Mouse (Mus musculus) gastrocnemius, postnatal 14 days (tissue): ENCODE data around the gene Retsat. TPM values are rescaled to one million over a fixed set of nuclear protein-coding genes. Genes with fewer than 3 reads are reported as not detected.
A peak's percentile ranks its signal among the peaks of the same experiment; 100 is the strongest.

Source experiments
- DNase-seq: peaks from one replicate; pipeline ENCODE4 v3.0.0; 2021; ENCODE audit warnings: mixed read lengths
- intact Hi-C: fragments of 180-260 bp; cut with DNase I; formaldehyde crosslinking; loops from one replicate; pipeline ENCODE4 v1.15.1; 2025; ENCODE audit warnings: low total_unique reads
- total RNA-seq, 2 experiments: library from RNA; stranded (reverse); gene quantifications; 2 replicates each; pipeline ENCODE4 v1.2.3; 2021

Retsat gene
- total RNA-seq, 2 experiments from 2014 or later = 40.8 to 46.7 TPM

DNA sequence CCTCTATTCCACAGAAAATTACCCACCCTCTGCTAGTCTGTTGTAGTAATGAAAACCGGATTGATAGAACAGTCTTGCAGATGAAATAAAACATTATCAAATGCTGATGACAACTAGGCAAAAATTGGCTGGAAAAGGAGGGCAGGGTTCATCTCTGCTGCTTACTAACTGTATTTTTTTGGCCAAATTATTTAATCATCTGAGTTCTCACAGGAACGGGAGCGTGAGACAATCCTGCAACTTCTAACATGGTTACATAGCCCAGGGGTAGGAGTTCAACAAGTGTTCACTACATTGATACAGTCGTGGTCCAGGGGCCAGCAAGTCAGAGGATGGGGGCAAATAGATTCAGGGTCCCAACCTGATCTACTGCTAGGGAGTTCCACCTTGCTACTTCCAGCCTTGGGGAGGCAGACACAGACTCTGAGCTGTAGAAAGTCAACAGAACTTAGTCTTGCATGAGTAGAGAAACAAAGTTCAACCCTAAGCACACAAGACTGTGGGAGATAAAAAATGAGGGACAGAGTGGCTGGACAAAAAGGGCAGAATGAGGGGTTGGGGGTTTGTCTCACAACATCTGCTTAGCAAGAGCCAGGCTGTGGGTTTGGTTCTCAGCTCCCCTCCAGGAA is 14.9 kb upstream of the Retsat start:
- intact Hi-C loops = no loop called here
- DNase-seq = no peak

- intact Hi-C loops = no loop called here
- DNase-seq = no peak
These were observed 14.1 kb upstream of the Retsat start for GRCm38 (mm10) chr6:72584154-72584553.

GRCm38 (mm10) chr6:72586701-72587100 is 11.6 kb upstream of the Retsat start:
- intact Hi-C loops = no loop called here
- DNase-seq = no peak

DNA sequence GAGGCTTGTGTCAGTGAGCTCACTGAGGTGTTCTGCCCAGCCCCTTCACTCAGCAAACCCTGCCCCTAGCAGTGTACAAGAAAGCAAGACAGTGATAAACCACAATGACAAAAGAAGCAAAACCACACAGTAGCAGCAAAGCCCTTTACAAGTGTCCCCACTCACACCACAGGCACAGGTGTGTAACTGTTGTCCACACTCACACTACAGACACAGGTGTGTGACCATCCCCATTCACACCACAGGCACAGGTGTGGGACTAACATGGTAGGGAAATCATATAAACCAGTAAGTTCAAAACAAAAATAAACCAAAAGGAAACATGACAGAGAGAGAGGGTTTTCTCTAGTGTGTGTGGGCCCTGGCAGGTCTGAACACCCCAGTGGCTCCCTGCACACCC is 10.0 kb upstream of the Retsat start:
- intact Hi-C loops = no loop called here
- DNase-seq = no peak

- intact Hi-C loops = no loop called here
- DNase-seq = no peak
These were observed 8.2 kb upstream of the Retsat start for GRCm38 (mm10) chr6:72590111-72590510.

DNA sequence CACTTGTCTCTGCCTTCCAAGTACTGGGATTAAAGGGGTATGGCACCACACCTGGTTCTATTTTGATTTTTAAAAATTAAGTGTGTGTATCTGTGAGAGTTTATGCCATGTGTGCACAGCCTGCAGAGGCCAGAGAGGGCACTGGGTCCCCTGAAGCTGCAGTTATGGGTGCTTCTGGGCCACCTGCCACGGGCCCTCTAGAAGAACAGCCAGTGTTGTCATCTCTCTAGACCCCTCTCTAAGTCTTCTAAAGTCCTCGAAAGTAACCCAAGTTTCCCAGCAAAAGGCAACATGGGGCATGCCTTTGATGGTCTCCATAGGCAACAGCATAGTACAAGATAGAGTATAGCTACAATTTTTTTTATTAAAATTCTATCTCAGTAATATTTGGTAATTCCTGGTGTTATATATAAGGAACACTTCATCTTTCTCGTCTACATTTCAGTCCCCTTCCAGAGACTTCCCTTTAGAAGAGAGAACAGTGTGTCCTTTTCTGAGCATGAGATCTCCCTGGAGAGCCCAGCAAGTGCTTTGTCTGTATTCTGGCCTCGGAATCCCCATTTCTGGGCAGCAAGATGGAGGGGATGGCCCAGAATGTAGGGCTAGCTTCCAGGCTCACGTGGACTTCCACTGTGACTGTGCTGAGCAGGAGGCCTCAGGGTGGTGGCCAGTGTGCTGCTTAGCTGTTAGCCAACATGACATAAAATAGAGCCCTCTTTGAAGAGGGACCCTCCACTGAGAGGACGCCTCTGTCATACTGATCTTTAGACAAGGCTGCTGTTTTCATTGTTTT is 5.1 kb upstream of the Retsat start:
- peak; percentile 52 for DNase-seq
- intact Hi-C loops = no loop called here

- intact Hi-C loops = no loop called here
- no peak for DNase-seq
These were observed 4.4 kb upstream of the Retsat start for GRCm38 (mm10) chr6:72593914-72594313.

DNA sequence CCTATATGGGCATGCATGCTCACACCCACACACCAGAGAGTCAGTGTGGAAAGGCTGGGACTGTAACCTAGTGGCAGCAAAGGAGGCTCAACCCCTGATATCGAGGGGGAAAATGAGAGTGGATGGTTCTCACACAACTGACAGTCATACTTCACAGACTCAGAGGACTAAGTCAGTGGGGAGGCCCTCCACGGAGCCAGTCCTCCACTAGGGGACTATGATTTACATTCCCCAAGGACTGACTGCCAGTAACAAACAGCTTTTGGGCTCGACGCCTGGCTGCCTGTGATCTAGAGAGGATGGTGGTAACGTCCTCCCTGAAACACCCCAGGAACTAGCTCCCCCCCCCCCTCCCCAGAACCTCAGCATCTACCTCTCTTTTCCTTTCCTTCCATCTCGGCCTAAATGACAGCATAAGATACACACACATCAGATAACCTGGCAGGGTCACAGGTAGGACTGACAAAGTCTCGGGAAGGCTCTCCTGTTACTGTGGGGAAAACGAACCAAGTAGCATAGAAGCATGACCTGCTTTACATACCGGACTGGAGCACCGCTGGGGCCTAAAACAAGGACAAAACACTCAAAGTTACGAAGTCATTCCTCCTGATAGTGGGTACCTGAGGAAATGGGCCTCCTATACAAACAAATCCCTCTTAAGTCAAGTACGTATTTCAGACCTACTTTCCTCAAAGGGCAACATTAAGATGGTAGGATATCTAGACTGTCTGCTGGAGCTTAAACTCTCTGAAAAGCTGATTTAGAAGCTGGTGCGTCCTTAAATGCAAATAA is 996 bp upstream of the Retsat start:
- no peak for DNase-seq
- intact Hi-C loops = no loop called here

DNA sequence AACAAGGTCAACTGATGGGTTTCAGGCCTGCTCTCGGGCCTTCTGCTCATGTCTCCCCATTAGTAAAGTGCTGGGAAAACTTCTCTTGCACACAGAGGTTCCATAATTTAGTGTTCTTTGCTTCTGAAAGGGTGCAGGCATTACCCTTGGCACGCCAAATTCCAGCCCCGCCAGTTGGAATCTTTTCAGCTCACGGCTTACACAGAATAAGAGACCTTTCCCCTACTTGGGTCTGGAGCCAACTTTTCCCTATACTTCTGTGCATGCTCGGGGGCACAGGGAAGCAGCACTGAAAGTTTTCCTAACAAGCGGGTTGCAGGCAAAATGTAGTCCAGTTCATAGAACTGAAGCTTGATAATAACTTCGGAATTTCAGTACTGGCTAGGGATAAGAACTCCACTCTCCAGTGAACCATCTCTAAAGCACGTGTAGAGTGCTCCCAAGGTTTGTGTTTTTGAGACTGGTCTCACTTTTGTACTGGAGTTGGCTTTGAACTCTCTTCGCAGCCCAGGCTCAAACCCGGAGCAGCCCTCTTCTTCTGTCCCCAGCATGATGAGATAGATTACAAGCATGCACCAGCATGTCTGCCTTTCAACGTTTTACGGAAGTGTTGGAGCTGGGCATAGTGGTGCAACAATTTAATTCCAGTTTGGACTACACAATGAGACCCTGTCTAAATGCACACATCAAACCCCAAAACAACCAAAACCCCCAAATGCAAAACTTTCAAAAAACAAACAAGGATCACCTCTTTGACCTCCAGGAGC is 699 bp downstream of the Retsat start:
- DNase-seq = peak; percentile 23
- intact Hi-C loops = no loop called here

- no peak for DNase-seq
- intact Hi-C loops = no loop called here
These were observed 1.9 kb downstream of the Retsat start for GRCm38 (mm10) chr6:72600216-72600615.

DNA sequence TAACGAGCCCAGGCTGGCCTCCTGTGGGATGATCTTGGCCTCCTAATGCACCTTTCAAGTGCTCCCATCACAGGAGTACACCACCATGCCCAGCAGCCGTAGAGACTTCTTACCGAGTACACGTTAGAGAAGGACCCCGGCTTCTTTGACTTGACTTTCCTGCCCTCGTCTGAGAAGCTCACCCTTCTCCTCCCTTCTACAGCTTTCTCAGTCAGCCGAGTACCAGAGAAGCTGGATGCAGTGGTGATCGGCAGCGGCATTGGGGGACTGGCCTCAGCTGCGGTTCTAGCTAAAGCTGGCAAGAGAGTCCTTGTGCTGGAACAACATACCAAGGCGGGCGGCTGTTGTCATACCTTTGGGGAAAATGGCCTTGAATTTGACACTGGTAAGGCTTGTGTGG is 2.5 kb downstream of the Retsat start:
- intact Hi-C loops = no loop called here
- DNase-seq = no peak

DNA sequence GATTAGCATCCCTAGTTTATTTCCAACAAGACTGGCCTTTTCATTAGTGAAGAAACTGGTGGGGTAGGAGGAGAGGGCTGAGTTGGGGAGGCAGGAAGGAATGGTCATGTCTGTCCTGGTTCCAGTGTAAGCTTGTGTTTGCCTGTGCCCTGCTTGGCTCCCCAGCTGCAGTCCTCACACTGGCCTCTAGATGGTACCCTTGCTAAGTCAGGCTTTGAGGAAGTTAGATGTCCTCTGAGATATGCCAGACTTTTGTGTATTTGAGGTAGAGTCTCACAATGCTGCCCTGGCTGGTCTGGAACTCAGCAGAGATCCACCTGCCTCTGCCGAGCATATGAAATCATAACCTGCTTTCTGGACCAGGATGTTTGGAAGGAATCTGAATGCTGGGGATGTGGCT is 3.5 kb downstream of the Retsat start:
- peak; percentile 71 for DNase-seq
- intact Hi-C loops = no loop called here

DNA sequence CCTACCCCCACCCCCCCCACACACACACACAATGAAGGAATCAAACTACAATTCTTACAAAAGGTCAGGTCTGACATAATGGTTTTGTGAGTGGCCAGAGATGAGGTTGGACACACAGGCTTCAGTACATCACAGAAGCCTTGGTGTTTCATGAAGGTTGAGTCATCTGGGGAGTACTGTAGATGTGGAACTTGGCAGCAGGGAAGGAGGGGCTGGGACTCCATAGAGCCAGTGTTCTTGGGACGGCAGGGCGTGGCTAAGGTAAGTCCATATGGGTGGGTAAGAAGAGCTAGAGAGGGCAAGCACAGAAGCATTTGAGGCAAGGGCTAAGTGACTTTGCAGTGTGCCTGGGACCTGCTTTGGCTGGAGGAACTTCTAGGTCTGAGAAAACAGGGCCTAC is 5.8 kb downstream of the Retsat start:
- intact Hi-C loops = no loop called here
- no peak for DNase-seq

- intact Hi-C loops = no loop called here
- DNase-seq = no peak
These were observed 8.8 kb downstream of the Retsat start for GRCm38 (mm10) chr6:72607060-72607459.

GRCm38 (mm10) chr6:72607676-72608075 is 9.4 kb downstream of the Retsat start:
- intact Hi-C loops = no loop called here
- no peak for DNase-seq

DNA sequence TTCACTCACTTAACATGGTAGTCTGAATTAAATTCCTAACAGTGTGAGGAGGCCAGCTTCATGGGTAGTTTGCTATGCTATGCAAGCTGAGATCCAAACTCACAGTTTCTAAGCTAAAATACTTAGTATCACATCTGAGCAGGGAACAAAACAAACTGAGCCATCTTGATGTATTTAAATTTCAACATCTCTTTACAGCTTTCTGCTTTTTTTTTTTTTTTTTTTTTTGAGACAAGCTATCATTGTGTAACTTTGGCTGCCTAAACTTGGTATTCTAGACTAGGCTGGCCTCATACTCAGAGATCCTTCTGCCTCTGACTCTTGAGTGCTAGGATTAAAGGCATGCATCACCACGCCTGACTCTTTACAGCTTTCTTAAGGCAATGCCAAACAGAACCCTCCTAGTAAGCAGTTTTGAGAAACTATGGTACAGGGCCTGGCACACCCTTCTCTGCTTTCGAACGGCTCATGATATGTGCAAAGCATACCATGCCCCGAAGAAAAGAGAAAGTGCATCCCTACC is 10.4 kb downstream of the Retsat start:
- intact Hi-C loops = no loop called here
- DNase-seq = no peak

DNA sequence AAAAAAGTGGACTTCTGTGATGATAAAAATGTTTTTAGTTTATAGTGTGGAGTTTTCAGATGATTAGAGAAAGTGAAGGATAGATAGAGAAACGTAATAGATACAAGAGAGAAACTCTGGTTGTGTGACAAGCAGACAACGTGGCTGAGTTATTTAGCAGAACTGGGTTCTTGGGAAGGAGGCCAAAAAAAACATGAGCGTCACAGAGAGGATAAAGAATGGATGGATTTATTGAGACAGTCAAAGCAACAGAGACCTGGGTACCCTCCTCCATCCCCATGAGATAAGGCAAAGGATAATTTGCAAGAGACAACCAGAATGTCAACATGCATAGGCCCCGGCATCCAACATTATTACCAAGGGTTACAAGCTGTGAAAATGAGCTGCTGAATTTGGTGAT is 12.0 kb downstream of the Retsat start:
- DNase-seq = no peak
- intact Hi-C loops = no loop called here

GRCm38 (mm10) chr6:72615151-72615550 is 16.9 kb downstream of the Retsat start:
- intact Hi-C loops = no loop called here
- no peak for DNase-seq

DNA sequence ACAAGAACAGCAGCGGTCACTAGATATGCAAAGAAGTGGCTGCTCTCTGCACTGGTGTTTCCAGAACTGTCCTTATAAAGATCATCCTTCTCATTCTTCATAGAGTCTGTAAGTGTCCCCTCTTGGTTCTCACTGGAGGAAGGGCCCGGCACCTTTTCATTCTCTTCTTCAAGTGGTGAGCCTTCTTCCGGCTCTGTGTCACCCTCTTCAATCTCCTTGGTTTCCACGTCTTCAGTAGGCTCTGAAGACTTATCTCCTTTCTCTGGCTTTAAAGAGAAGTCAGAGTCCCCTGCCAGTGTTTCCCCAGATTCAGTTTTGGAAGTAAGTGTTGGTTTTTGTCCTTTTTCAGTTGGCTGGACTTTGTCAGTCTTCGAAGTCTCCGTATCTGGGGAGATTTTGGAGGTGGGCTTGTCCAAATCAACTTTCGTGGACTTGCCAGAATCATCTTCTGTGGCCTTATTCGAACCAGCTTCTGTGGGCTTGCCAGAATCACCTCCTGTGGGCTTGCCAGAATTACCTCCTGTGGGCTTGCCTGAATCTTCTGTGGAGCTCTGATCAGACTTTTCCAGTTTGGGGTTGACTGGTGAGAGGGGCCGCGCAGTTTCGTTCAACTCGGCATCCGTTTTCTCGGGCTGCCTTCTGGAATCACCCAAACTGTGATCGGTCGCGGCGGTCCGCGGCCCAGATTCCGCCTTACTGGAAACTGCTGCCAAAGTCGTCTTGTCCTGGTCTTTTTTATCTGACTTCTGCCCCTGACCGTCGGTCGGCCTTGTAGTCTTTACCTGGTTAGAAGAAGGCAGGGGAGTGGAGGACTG is 17.5 kb downstream of the Retsat start:
- intact Hi-C loops = no loop called here
- no peak for DNase-seq
